Mouse (Mus musculus) liver, embryonic 13.5 days (tissue): ENCODE data around the gene Elovl5. TPM values are rescaled to one million over a fixed set of nuclear protein-coding genes. Genes with fewer than 3 reads are reported as not detected.
A peak's percentile ranks its signal among the peaks of the same experiment; 100 is the strongest.

Experiments used
- ATAC-seq: fragments of 200-750 bp; cut with Nextera tagmentation; 2 replicates; pipeline ENCODE4 v1.8.0; 2017; ENCODE audit warnings: low read depth, mild to moderate bottlenecking, moderate number of reproducible peaks, moderate library complexity
- DNase-seq: peaks from one replicate; pipeline ENCODE4 v3.0.0; 2022
- H3K27ac ChIP-seq: fragments of 300-500 bp; sonication (generic); 2 replicates; pipeline ENCODE4 v1.5.1; 2015; ENCODE audit warnings: moderate library complexity, mild to moderate bottlenecking, inconsistent platforms
- H3K27me3 ChIP-seq: fragments of 300-500 bp; sonication (generic); 2 replicates; pipeline ENCODE4 v1.6.1; 2015; ENCODE audit warnings: mild to moderate bottlenecking, inconsistent platforms
- H3K36me3 ChIP-seq: fragments of 300-500 bp; sonication (generic); 2 replicates; pipeline ENCODE4 v1.6.1; 2015; ENCODE audit warnings: mild to moderate bottlenecking, inconsistent platforms
- H3K4me1 ChIP-seq: fragments of 300-500 bp; sonication (generic); replicated peaks from 2 replicates; pipeline ENCODE4 v1.6.1; 2015; ENCODE audit warnings: inconsistent platforms
- H3K4me2 ChIP-seq: fragments of 300-500 bp; sonication (generic); 2 replicates; pipeline ENCODE4 v1.6.1; 2015; ENCODE audit warnings: inconsistent platforms, mild to moderate bottlenecking, moderate library complexity
- H3K4me3 ChIP-seq: fragments of 300-500 bp; sonication (generic); replicated peaks from 2 replicates; pipeline ENCODE4 v1.5.1; 2015; ENCODE audit warnings: mild to moderate bottlenecking, inconsistent platforms
- H3K9ac ChIP-seq: fragments of 300-500 bp; sonication (generic); 2 replicates; pipeline ENCODE4 v1.6.1; 2015; ENCODE audit warnings: mild to moderate bottlenecking, inconsistent platforms
- H3K9me3 ChIP-seq: fragments of 300-500 bp; sonication (generic); replicated peaks from 2 replicates; pipeline ENCODE4 v1.6.1; 2016; ENCODE audit warnings: inconsistent platforms
- WGBS: fragments of 180-500 bp; shearing (Covaris S2); methylation state at CpG from one replicate; pipeline ENCODE4 v1.1.7; 2015; ENCODE audit not compliant: insufficient replicate concordance; 5-methylcytosine and 5-hydroxymethylcytosine counted together
- polyA plus RNA-seq: library from polyadenylated mRNA; unstranded; fragments of >200 nt; fragmentation: Nextera tagmentation; extraction: Ambion mirVana; gene quantifications from 2 replicates; pipeline ENCODE4 v1.2.1, GENCODE M21; 2015

The Elovl5 gene
- polyA plus RNA-seq, 1 experiment from 2014 or later = 21.2 TPM

DNA sequence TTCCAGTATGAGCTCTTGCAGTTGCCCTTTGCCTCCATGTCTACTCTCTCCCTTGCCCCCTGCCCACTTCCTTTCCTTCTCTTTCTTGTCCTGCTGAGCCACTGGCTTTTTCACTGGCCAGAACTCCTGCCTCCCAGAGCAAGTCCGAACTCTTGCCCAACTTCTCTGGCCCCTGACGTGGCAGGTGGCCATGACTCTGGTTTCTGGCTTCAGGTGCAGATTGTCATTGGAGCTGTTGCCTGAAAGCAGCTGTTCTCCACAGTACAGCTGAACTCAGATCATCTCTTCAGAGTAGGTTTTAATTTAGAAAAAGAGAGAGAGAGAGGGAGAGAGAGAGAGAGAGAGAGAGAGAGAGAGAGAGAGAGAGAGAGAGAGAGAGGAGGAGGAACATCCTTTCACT lies 86.1 kb downstream of the Elovl5 start:
- Histone ChIP-seq H3K4me1 (peaks cover 26% of the 10 kb centered on the region), H3K9ac (no peak overlapping the region), H3K27me3 (peaks cover 15% of the 10 kb centered on the region), H3K27ac (no peak overlapping the region), H3K36me3 (no peaks in the 10 kb centered on the region), H3K9me3 (no peaks in the 10 kb centered on the region), H3K4me3 (no peak overlapping the region), H3K4me2 (no peak overlapping the region)
- ATAC-seq = no peak
- WGBS = 66% methylated on average over 2 of the region's 2 CpGs
- DNase-seq = no peak

GRCm38 (mm10) chr9:78005481-78005880 lies 88.3 kb downstream of the Elovl5 start:
- ATAC-seq (0 out of 2 replicates have a peak, but pooled peaks have one; percentile 32), DNase-seq (peak; percentile 28)
- H3K27ac ChIP-seq = no peak overlapping the region

GRCm38 (mm10) chr9:78006209-78007001 lies 89.2 kb downstream of the Elovl5 start:
- Histone ChIP-seq H3K27me3 (peaks cover 27% of the 10 kb centered on the region), H3K4me2 (no peak overlapping the region), H3K4me3 (no peak overlapping the region), H3K9ac (no peak overlapping the region), H3K36me3 (no peaks in the 10 kb centered on the region), H3K27ac (no peak overlapping the region), H3K9me3 (no peaks in the 10 kb centered on the region), H3K4me1 (peaks cover 8% of the 10 kb centered on the region)
- ATAC-seq = peak; percentile 73
- WGBS = 45% methylated on average over 19 of the region's 19 CpGs
- no peak for DNase-seq

More at GRCm38 (mm10) chr9:78005481-78005880, 88.3 kb downstream of the Elovl5 start:
- H3K4me2 ChIP-seq = no peak overlapping the region
- 15% methylated on average over 3 of the region's 3 CpGs for WGBS
- H3K9me3 ChIP-seq = no peaks in the 10 kb centered on the region
- H3K27me3 ChIP-seq = peaks cover 27% of the 10 kb centered on the region
- no peak overlapping the region for H3K4me3 ChIP-seq
- peaks cover 18% of the 10 kb centered on the region for H3K4me1 ChIP-seq
- H3K9ac ChIP-seq = no peak overlapping the region
- H3K36me3 ChIP-seq = no peaks in the 10 kb centered on the region

GRCm38 (mm10) chr9:78009382-78009781 lies 92.2 kb downstream of the Elovl5 start:
- DNase-seq (no peak), ATAC-seq (no peak)
- WGBS = 72% methylated on average over 7 of the region's 7 CpGs
- Histone ChIP-seq H3K27me3 (peaks cover 26% of the 10 kb centered on the region), H3K4me2 (no peak overlapping the region), H3K4me3 (no peak overlapping the region), H3K4me1 (peaks cover 6% of the 10 kb centered on the region), H3K36me3 (no peaks in the 10 kb centered on the region), H3K9me3 (no peaks in the 10 kb centered on the region), H3K9ac (no peak overlapping the region), H3K27ac (no peak overlapping the region)

DNA sequence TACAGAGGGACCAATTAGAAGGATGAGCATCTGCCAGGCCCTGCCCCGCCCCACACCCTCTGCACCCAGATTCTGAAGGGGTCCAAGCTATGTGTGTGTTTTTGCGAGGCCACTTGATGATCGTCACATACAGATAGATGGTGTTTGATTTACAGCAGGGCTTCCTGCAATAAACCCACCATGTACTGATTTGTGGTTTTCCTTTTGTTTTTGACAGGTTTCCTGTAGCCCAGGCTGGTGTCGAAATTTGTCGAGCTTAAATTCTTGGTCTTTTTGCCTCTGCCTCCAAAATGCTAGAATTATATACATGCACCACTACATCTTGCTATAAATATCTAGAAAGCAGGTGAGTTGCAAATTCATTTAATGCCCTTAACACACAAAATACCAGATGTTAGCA lies 93.0 kb downstream of the Elovl5 start:
- H3K4me1 ChIP-seq = peaks cover 6% of the 10 kb centered on the region
- H3K9ac ChIP-seq = no peak overlapping the region
- H3K4me2 ChIP-seq = no peak overlapping the region
- no peaks in the 10 kb centered on the region for H3K9me3 ChIP-seq
- DNase-seq = no peak
- no peak overlapping the region for H3K27ac ChIP-seq
- WGBS = 26% methylated on average over 5 of the region's 5 CpGs
- no peaks in the 10 kb centered on the region for H3K36me3 ChIP-seq
- H3K4me3 ChIP-seq = no peak overlapping the region
- ATAC-seq = no peak
- peaks cover 23% of the 10 kb centered on the region for H3K27me3 ChIP-seq

GRCm38 (mm10) chr9:78010707-78011106 lies 93.5 kb downstream of the Elovl5 start:
- WGBS = 62% methylated on average over 10 of the region's 10 CpGs
- no peak overlapping the region for H3K4me2 ChIP-seq
- H3K27ac ChIP-seq = no peak overlapping the region
- no peak for DNase-seq
- H3K36me3 ChIP-seq = no peaks in the 10 kb centered on the region
- H3K27me3 ChIP-seq = peaks cover 23% of the 10 kb centered on the region
- no peak overlapping the region for H3K4me3 ChIP-seq
- H3K4me1 ChIP-seq = peaks cover 6% of the 10 kb centered on the region
- no peak overlapping the region for H3K9ac ChIP-seq
- no peak for ATAC-seq
- H3K9me3 ChIP-seq = no peaks in the 10 kb centered on the region

DNA sequence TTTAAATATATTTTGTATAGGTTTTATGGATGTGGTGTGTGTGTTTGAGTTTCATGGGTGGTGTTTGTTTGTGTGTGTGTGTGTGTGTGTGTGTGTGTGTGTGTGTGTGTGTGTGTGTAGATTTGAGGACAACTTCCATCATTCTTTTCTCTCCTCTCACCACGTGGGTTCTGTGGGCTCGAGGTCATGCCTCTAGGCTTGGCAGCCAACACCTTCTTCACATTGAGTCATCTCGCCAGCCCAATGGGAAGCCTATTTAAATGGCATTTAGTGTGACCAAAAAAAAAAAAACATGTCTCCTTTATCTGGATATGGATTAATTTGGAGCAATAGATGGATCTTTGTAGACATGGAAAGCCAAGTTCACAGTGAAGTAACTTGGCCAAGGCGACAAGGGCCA lies 94.9 kb downstream of the Elovl5 start:
- ATAC-seq (no peak), DNase-seq (no peak)
- no peaks in the 10 kb centered on the region for H3K36me3 ChIP-seq
- H3K27ac ChIP-seq = no peak overlapping the region
- no peaks in the 10 kb centered on the region for H3K9me3 ChIP-seq
- H3K27me3 ChIP-seq = peaks cover 27% of the 10 kb centered on the region
- H3K4me2 ChIP-seq = no peak overlapping the region
- 71% methylated on average over 4 of the region's 4 CpGs for WGBS
- H3K4me3 ChIP-seq = no peak overlapping the region
- H3K9ac ChIP-seq = no peak overlapping the region
- no peaks in the 10 kb centered on the region for H3K4me1 ChIP-seq

- no peak for ATAC-seq
- H3K4me3 ChIP-seq = no peak overlapping the region
- no peaks in the 10 kb centered on the region for H3K36me3 ChIP-seq
- H3K9me3 ChIP-seq = no peaks in the 10 kb centered on the region
- H3K9ac ChIP-seq = no peak overlapping the region
- no peaks in the 10 kb centered on the region for H3K4me1 ChIP-seq
- no peak overlapping the region for H3K27ac ChIP-seq
- no peak overlapping the region for H3K4me2 ChIP-seq
- WGBS = 57% methylated on average over 5 of the region's 5 CpGs
- DNase-seq = no peak
- H3K27me3 ChIP-seq = peaks cover 27% of the 10 kb centered on the region
These were observed 95.5 kb downstream of the Elovl5 start for GRCm38 (mm10) chr9:78012681-78013080.

DNA sequence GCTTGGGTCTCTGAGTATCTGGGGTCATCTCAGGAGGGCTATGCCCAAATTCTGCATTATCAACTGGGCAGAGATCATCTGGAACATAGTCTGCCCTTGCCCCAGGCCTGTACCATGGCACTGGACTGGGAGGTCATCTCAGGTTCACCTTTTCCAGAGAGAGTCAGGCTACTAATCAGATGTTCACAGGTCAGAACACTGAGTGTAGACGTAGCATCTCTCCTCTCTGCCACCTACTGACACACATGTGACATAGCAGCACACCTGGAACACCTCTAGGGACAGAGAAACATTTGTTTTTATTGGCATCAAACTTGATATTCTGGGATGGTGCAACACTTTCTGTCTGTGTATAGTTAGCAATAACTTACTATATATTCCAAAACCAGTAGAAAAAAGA lies 96.6 kb downstream of the Elovl5 start:
- Histone ChIP-seq H3K4me3 (no peak overlapping the region), H3K27ac (no peak overlapping the region), H3K27me3 (peaks cover 24% of the 10 kb centered on the region), H3K4me1 (no peaks in the 10 kb centered on the region), H3K4me2 (no peak overlapping the region), H3K36me3 (no peaks in the 10 kb centered on the region), H3K9me3 (no peaks in the 10 kb centered on the region), H3K9ac (no peak overlapping the region)
- DNase-seq (no peak), ATAC-seq (no peak)
- WGBS = 19% methylated on average over 1 of the region's 1 CpGs

- no peaks in the 10 kb centered on the region for H3K36me3 ChIP-seq
- no peak for ATAC-seq
- no peak overlapping the region for H3K4me2 ChIP-seq
- H3K4me3 ChIP-seq = no peak overlapping the region
- H3K27me3 ChIP-seq = peaks cover 16% of the 10 kb centered on the region
- H3K9ac ChIP-seq = no peak overlapping the region
- H3K4me1 ChIP-seq = no peaks in the 10 kb centered on the region
- 60% methylated on average over 7 of the region's 7 CpGs for WGBS
- no peaks in the 10 kb centered on the region for H3K9me3 ChIP-seq
- H3K27ac ChIP-seq = no peak overlapping the region
- DNase-seq = no peak
These were observed 98.7 kb downstream of the Elovl5 start for GRCm38 (mm10) chr9:78015816-78016215.

DNA sequence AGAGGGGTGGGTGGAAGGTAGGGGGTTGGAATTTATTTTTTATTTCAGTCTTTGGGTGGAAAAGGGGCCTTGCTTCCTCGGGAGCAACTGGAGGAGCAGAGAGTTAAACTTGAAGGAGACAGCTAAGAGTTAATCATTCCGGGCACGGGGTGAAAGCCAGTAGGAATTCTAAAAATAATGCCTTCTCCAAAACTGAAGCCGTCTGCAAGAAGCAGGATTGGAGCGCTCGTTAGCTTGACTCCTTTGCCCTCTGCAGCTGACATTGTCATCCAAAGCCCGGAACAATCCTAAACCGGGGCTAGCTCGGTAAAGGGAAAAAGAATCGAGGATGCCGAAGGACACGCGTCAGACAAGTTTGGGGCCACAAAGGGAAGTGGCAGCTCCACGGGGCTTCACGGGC lies 99.1 kb downstream of the Elovl5 start:
- Histone ChIP-seq H3K36me3 (no peaks in the 10 kb centered on the region), H3K4me3 (no peak overlapping the region), H3K4me2 (no peak overlapping the region), H3K27me3 (peaks cover 16% of the 10 kb centered on the region), H3K9ac (no peak overlapping the region), H3K4me1 (no peaks in the 10 kb centered on the region), H3K27ac (no peak overlapping the region), H3K9me3 (no peaks in the 10 kb centered on the region)
- no peak for DNase-seq
- WGBS = 69% methylated on average over 15 of the region's 15 CpGs
- ATAC-seq = no peak

GRCm38 (mm10) chr9:78021256-78021655 lies 104.1 kb downstream of the Elovl5 start:
- no peaks in the 10 kb centered on the region for H3K9me3 ChIP-seq
- no peak overlapping the region for H3K27ac ChIP-seq
- H3K4me2 ChIP-seq = no peak overlapping the region
- H3K9ac ChIP-seq = no peak overlapping the region
- WGBS = 41% methylated on average over 9 of the region's 9 CpGs
- no peak overlapping the region for H3K4me3 ChIP-seq
- DNase-seq (no peak), ATAC-seq (no peak)
- peaks cover 6% of the 10 kb centered on the region for H3K4me1 ChIP-seq
- H3K36me3 ChIP-seq = no peaks in the 10 kb centered on the region
- H3K27me3 ChIP-seq = peaks cover 5% of the 10 kb centered on the region; the same call in 1 of the 2 replicates
